ENCODE assay signal across 25 mouse cellular contexts in genomic region chr5:91797362-91797761, GRCm38 (mm10).
A peak's percentile ranks its signal among the peaks of the same experiment; 100 is the strongest.
DNase-seq lines count a peak whose midpoint lies in the region; ATAC-seq and TF ChIP-seq lines count a peak whose summit lies in the region.
"Had no signal": no experiment of that assay in that cellular context is flagged by ENCODE, and none has a peak within 500 bp of the region (broad histone marks: within the 10 kb centered on the region; RNA-seq: fewer than 3 reads in every experiment).

No protein-coding gene starts in this region.

- no peaks in the 10 kb centered on the region for H3K4me1 ChIP-seq in heart, embryonic 11.5 days (ENCODE audit: control insufficient read depth, insufficient read depth, low read length)
- peaks cover 1% of the 10 kb centered on the region; the same call in 1 of the 2 replicates for H3K4me1 ChIP-seq in heart, adult 2 months (ENCODE audit: control insufficient read depth, insufficient read depth, low read length)
- H3K4me1 ChIP-seq in midbrain, embryonic 11.5 days (ENCODE audit: control insufficient read depth, insufficient read depth, low read length), result no peaks in the 10 kb centered on the region
- H3K4me1 ChIP-seq in midbrain, embryonic 15.5 days, result no peaks in the 10 kb centered on the region
- H3K4me1 ChIP-seq: embryonic facial prominence, embryonic 12.5 days; forebrain, embryonic 13.5 days had no signal

- TF ChIP-seq CTCF in heart, adult 2 months (IDR thresholded peaks at IDR 0.05), result no peak

- H3K27me3 ChIP-seq in heart, embryonic 11.5 days (ENCODE audit: control insufficient read depth, insufficient read depth, low read length), result no peaks in the 10 kb centered on the region; the same call in 1 of the 2 replicates
- H3K27me3 ChIP-seq in heart, adult 2 months (ENCODE audit: control insufficient read depth, insufficient read depth, low read length), result no peaks in the 10 kb centered on the region
- H3K27me3 ChIP-seq in midbrain, embryonic 11.5 days (ENCODE audit: control insufficient read depth, insufficient read depth, low read length), result no peaks in the 10 kb centered on the region
- no peaks in the 10 kb centered on the region for H3K27me3 ChIP-seq in midbrain, embryonic 15.5 days (replicated peaks)
- H3K27me3 ChIP-seq: CH12.LX; embryonic facial prominence, embryonic 12.5 days; forebrain, embryonic 13.5 days; Patski had no signal

- no peak for TF ChIP-seq POLR2A in heart, adult 2 months (IDR thresholded peaks at IDR 0.05; ENCODE audit: insufficient read depth, low read depth, low read length)

- no peak overlapping the region for H3K27ac ChIP-seq in heart, embryonic 11.5 days (ENCODE audit: low read depth, low read length)
- H3K27ac ChIP-seq in heart, adult 2 months, result peak overlapping the region; percentile 31; the same call in 1 of the 2 replicates
- no peak overlapping the region for H3K27ac ChIP-seq in midbrain, embryonic 11.5 days (ENCODE audit: low read depth, low read length)
- no peak overlapping the region for H3K27ac ChIP-seq in midbrain, embryonic 15.5 days
- H3K27ac ChIP-seq: embryonic facial prominence, embryonic 10.5 days; embryonic facial prominence, embryonic 12.5 days; forebrain, embryonic 13.5 days had no signal

- H3K36me3 ChIP-seq in heart, embryonic 11.5 days (ENCODE audit: control insufficient read depth, insufficient read depth, low read length), result no peaks in the 10 kb centered on the region
- H3K36me3 ChIP-seq in heart, adult 2 months (ENCODE audit: control insufficient read depth, insufficient read depth, low read length), result no peaks in the 10 kb centered on the region
- H3K36me3 ChIP-seq in midbrain, embryonic 11.5 days (ENCODE audit: control insufficient read depth, insufficient read depth, low read length), result no peaks in the 10 kb centered on the region
- no peaks in the 10 kb centered on the region for H3K36me3 ChIP-seq in midbrain, embryonic 15.5 days (replicated peaks)
- H3K36me3 ChIP-seq: embryonic facial prominence, embryonic 10.5 days; embryonic facial prominence, embryonic 12.5 days; G1E had no signal

- no peak overlapping the region for H3K9ac ChIP-seq in heart, embryonic 11.5 days (ENCODE audit: low read depth, low read length)
- H3K9ac ChIP-seq in heart, adult 2 months (ENCODE audit: low read depth, low read length), result no peak overlapping the region
- no peak overlapping the region for H3K9ac ChIP-seq in midbrain, embryonic 11.5 days (ENCODE audit: low read length)
- H3K9ac ChIP-seq in midbrain, embryonic 15.5 days, result no peak overlapping the region
- H3K9ac ChIP-seq: embryonic facial prominence, embryonic 12.5 days; forebrain, embryonic 13.5 days had no signal

- intact Hi-C loops in heart, adult 2 months (cut with DNase I), result no loop called here
- intact Hi-C loops in heart, postnatal 25 days (cut with DNase I), result loop anchor here (10.0 kb wide), 1 partner anchor 283 kb away; the partner anchor contains the start of gene Parm1

- DNase-seq in heart, adult 11 months, result peak; percentile 91
- peak in 1 of 2 experiments; percentile 14 for DNase-seq in heart, adult 2 months
- DNase-seq in heart, postnatal 25 days (ENCODE audit: low spot score), result no peak
- peak; percentile 31 for DNase-seq in midbrain, embryonic 11.5 days (ENCODE audit: low spot score, missing footprints)
- peak; percentile 14 for DNase-seq in heart, postnatal 4 days
- DNase-seq in left cerebral cortex, adult 9 months (ENCODE audit: low spot score in 2 of 2), result no peak
- DNase-seq: adrenal gland, adult 8-10 months; adrenal gland, postnatal 14 days; adrenal gland, postnatal 36 days; B cell, adult 2 months; cerebellum, adult 11-12 months; cerebellum, adult 2 months; cerebellum, adult 9-10 months; cerebellum, postnatal 10 days; cerebellum, postnatal 25 days had no signal

- H3K4me3 ChIP-seq in heart, embryonic 11.5 days (ENCODE audit: low read depth, low read length), result no peak overlapping the region
- H3K4me3 ChIP-seq in heart, adult 2 months, result no peak overlapping the region
- H3K4me3 ChIP-seq in midbrain, embryonic 11.5 days (ENCODE audit: low read depth, low read length), result no peak overlapping the region
- H3K4me3 ChIP-seq in midbrain, embryonic 15.5 days, result no peak overlapping the region
- H3K4me3 ChIP-seq: embryonic facial prominence, embryonic 10.5 days; embryonic facial prominence, embryonic 12.5 days; forebrain, embryonic 13.5 days had no signal

- TF ChIP-seq EP300 in heart, adult 2 months (IDR thresholded peaks at IDR 0.05; ENCODE audit: insufficient read depth, low read depth, low read length), result no peak

- no peak overlapping the region for H3K4me2 ChIP-seq in heart, embryonic 11.5 days
- no peak overlapping the region for H3K4me2 ChIP-seq in midbrain, embryonic 11.5 days
- H3K4me2 ChIP-seq in midbrain, embryonic 15.5 days, result no peak overlapping the region
- H3K4me2 ChIP-seq: embryonic facial prominence, embryonic 12.5 days; forebrain, embryonic 13.5 days had no signal

- no peaks in the 10 kb centered on the region for H3K9me3 ChIP-seq in heart, embryonic 11.5 days (replicated peaks; ENCODE audit: control insufficient read depth, low read length)
- H3K9me3 ChIP-seq in midbrain, embryonic 11.5 days (ENCODE audit: control insufficient read depth, low read length), result no peaks in the 10 kb centered on the region
- no peaks in the 10 kb centered on the region for H3K9me3 ChIP-seq in midbrain, embryonic 15.5 days
- H3K9me3 ChIP-seq: embryonic facial prominence, embryonic 10.5 days; embryonic facial prominence, embryonic 12.5 days; forebrain, embryonic 13.5 days; G1E had no signal

- WGBS in heart, embryonic 11.5 days (ENCODE audit: insufficient replicate concordance), result 77% methylated on average over 3 of the region's 3 CpGs
- 75% methylated on average over 3 of the region's 3 CpGs for WGBS in heart, adult 2 months
- 92% methylated on average over 3 of the region's 3 CpGs for WGBS in midbrain, embryonic 11.5 days
- WGBS in midbrain, embryonic 15.5 days, result 90% methylated on average over 3 of the region's 3 CpGs

- ATAC-seq in heart, embryonic 11.5 days (replicated peaks; ENCODE audit: insufficient number of reproducible peaks, low FRiP score, low TSS enrichment), result no peak
- no peak for ATAC-seq in midbrain, embryonic 11.5 days (ENCODE audit: low FRiP score)
- no peak for ATAC-seq in midbrain, embryonic 15.5 days (replicated peaks)
- ATAC-seq: activated CD4-positive, CD25-positive, alpha-beta regulatory T cell, adult 4 months; CD4-positive, CD25-positive, alpha-beta regulatory T cell, adult 4 months; forebrain, embryonic 13.5 days; Patski had no signal

- H3K79me2 ChIP-seq in heart, adult 2 months (replicated peaks; ENCODE audit: control insufficient read depth, insufficient read depth, low read length), result no peaks in the 10 kb centered on the region

Comparison
In these comparisons a context has a peak if more than half of its experiments do, and no peak if none do; other contexts are left out.
1. DNase-seq: peak in heart, adult 11 months (single experiment), midbrain, embryonic 11.5 days (single experiment) and heart, postnatal 4 days (single experiment); none in heart, postnatal 25 days (single experiment) and left cerebral cortex, adult 9 months (0 of 2).